Mouse (Mus musculus) heart, adult 9 months (tissue): ENCODE measurements around the gene Serac1.

ENCODE experiments used
- DNase-seq, 2 experiments: peaks; one replicate each; pipeline ENCODE4 v3.0.0; 2022; ENCODE audit warnings: low spot score in 2 of 2

Gene Serac1

GRCm38 (mm10) chr17:6079287-6080122 is at the start of gene Serac1, which contains the start of gene Gtf2h5:
Gene Serac1 (minus strand): TSS chr17:6079741.
Gene Gtf2h5 (plus strand): TSS chr17:6079786.
- DNase-seq, result peak; percentile 97

DNA sequence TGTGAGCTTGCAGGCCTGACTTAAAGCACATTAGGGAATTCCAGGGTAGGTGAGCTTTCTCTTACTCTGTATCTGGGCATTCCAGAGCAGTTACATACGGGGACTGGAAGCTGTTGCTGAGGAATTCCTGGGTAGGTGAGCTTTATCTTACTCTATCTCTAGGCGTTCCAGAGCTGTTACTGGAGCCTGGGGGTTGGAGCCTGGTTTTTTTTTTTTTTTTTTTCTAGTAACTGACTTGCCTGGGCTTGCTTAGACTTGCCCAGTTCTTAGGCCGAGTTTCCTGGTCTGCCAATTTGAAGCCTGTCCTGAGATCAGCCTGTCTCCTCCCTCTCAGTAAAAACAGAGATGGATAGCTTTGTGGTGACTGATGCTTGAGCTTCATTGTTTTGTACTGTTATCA is 48.5 kb upstream of the Serac1 start:
- no peak for DNase-seq

DNA sequence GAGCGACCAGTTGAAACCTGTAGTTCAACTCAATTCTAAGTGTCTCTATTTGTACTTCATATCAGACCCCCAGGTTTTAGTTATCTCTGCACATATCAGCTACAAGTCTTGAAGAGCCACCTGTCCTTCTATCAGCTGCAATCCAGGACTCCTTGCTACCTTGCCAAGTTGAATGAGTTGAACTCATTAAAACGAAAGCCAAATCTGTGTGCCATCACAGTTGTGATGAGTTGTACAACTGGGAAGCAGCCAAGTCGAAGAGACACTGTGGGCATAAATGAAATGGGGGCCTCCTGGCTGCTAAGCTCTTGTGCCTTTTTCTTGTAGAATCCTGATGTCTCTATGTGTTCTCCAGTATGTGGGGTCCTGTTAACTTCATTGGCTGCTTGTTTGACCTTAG is 45.9 kb upstream of the Serac1 start:
- DNase-seq, result no peak

DNA sequence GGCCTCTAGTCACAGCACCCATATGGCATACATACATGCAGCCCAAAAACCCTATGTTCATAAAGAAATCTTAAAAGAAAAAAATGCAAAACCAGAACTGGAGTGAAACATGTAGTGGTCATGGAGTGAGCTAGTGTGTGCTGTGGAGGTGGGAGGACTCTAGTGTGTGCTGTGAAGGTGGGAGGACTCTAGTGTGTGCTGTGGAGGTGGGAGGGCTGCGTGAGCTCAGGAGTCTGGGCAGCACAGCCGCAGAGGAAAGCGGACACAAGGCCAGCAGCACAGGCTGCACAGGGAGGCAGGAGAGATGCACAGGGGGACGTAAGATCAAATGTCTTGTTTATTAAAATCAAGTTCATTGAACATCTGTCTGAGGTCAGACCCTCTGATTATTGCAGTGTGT is 44.2 kb upstream of the Serac1 start:
- DNase-seq, result no peak

- no peak for DNase-seq
Measured at GRCm38 (mm10) chr17:6118861-6119260, 39.3 kb upstream of the Serac1 start.

DNA sequence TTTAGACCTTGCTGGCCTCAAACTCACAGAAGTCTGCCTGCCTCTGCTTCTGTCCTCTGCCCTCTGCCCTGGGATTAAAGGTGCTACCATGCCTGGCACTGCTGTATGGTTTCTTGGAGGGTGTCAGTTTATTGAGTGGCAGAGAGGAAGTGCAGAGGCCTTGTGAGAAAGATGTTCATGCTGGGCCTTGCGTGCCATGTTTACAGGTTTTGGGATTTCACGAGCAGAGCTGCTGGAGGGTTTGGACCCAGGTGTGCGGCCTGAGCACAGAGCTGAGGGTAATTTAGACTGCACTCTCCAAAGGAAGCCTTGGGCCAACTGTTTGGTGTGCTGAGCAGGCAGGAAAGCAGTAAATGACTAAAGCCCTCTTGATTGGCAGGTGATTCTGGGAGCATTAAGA is 38.4 kb upstream of the Serac1 start:
- DNase-seq, result no peak

DNA sequence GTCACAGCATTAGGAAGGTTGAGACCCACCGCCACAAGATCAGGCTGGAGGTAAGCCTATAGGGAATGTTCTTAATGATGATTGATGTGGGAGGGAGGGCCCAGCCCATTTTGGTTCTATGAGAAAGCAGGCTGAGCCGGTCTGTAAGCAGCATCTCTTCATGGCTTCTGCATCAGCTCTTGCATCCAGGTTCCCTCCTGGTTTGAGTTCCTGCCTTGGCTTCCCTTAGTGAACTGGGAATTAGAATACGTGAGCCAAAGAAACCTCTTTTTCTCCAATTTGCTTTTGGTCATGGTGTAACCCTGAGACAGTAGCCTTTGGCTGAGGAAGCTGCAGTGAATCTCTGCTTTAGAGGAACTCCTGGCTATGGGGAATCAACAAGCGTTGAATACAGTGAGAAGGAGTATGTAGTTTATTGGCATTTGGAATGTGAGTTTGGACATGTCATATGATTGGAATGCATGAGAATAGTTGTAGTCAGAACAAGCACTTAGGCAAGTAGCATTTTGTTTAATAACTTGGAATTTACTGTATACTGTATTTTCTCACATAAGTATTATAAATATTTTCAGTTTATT is 37.7 kb upstream of the Serac1 start:
- DNase-seq, result no peak

DNA sequence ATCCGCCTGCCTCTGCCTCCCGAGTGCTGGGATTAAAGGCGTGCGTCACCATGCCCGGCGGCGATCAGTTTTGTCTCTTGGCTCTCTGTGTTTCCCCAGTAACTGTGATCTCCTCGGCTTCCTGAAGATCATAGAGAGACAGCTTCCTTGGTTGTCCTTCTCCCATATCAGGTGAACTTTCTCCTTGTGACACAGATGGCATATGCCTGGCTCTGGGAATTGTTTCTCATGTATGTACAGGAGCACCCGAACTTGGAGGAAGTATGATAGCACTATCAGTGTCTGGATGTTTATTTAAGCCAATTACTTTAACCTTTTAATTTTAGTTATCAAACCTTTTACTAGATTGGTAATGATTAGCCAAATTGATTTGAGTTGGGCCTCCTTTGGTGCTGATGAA is 35.5 kb upstream of the Serac1 start:
- DNase-seq, result no peak

DNA sequence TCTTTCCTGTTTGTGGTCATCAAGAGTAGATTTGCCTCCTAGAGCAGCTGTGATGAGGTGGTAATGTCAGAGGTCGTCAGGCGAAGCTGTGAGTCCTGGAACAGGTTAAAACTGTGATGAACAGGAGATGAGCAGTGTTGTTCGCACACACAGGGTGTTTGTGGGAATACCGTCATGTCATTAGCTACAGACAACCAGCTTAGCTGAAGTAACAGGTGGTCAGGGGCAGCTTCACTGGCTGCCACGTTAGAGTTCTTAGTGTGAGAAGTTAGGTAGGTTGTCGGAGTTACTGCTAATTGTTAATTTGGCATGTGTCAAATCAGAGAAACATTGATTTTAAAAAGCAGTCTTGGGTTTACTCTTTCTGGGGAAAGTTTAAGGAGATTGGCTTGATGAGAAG is 34.1 kb upstream of the Serac1 start:
- no peak for DNase-seq

GRCm38 (mm10) chr17:6110956-6111355 is 31.4 kb upstream of the Serac1 start:
- DNase-seq, result no peak

DNA sequence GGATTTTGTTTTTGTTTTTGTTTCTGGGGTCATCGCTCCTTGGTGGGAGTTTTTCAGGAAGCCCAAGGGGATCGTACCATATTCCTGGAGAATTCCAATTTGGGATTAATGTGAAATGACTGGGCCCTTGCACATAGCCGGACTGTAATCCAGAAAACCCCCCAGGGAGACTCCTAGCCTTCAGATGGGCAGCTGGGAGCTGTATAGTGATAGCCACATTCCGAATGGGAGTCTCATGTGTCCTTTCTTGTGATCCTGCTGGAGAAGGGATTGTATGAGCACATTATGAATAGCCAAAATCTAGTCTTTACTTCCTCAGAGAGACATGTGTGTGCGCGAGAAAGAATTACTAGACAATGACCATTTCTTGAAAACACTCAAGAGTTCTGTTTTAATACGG is 28.6 kb upstream of the Serac1 start:
- peak in 1 of 2 experiments; percentile 16 for DNase-seq

- DNase-seq, result peak; percentile 49 to 56
Measured at GRCm38 (mm10) chr17:6107015-6107601, 27.6 kb upstream of the Serac1 start.

DNA sequence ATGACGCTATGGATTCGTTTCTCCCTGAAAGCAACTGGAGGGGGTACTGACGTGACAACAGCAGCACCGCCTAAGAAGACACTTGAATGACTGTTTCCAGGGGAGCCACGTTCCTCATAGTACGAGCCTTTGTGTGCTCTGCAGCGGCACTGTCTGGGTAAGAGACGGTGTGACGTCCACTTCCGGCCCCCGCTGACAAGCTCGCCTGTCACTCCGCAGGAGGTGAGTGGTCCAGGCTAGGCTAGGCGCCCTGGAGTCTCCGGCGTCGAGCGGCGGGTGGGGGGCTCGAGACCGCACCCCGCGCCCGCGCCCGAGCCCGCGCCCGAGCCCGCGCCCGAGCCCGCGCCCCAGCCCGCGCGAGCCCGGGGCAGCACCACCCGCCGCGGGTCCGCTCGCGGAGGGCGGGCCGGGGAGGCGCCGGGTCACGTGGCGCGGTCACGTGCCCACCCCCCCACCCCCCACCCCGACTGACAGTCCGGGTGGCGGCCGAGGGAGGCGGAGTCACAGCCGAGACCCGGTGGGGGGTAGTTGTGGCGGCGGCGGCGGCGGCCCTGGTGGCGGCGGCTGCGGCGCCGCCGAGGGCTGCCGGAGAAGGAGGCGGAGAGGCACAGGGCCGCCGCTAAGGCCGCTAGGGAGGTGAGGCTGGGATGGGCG is 26.9 kb upstream of the Serac1 start, which contains the start of gene Tulp4:
Gene Tulp4, plus strand, starts transcription at position 77 of the 654 bp plus-strand sequence.
- peak; percentile 86 to 89 for DNase-seq

DNA sequence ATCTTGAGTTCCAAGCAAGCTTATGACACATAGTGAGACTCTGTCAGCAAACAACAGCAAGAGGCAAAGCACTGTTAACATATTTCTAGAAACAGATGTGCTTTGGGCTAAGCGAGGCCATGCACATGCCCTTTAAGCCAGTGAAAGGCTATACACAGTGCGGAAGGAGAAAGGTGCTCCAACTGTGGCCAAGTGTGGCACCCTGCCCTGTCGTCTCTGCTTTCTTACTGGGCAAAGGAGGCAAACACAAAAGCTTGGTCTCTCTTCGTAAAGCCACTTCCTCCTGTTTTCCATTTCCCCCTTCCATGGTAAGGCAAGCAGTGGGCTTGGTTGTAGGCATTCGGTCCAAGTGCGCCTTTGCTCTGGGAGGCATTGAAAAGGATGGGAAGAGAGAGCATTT is 24.0 kb upstream of the Serac1 start:
- DNase-seq, result no peak

GRCm38 (mm10) chr17:6102287-6102686 is 22.7 kb upstream of the Serac1 start:
- DNase-seq, result no peak

DNA sequence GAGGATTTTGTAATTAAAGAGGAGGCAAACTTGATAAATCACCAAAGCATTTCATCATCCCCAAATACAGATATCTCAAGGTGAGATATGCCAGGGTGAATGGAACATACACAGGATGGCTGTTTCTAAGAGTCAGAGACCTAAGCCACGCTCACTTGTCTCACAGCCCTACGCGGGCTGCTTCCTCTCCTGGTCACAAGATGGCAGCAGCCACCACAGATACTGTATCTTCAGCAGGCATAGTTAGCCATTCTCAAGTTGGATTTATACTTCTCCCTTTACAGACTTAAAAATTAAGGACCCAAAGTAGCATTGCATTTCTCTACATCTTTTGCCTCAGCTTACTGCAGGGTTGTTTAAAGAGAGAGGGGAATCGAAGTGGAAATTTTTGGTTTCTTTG is 18.3 kb upstream of the Serac1 start:
- peak in 1 of 2 experiments; percentile 37 for DNase-seq

DNA sequence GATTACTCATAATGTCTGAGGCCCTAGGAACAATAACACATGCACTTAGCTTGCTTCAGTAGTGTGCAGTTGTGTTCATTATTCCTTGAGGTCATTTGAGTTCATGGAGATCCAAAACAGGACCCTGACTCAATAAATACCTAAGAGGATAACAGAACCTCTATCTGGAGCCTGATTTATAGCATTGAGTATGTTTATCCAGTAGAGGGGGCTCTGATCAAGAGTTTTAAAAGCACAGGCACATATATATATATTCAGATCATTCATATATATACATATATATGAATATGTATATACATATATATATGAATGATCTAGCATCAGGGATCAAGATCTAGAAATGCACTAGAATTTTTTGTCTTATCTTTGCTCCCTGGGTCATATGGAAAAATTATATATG is 16.0 kb upstream of the Serac1 start:
- no peak for DNase-seq

DNA sequence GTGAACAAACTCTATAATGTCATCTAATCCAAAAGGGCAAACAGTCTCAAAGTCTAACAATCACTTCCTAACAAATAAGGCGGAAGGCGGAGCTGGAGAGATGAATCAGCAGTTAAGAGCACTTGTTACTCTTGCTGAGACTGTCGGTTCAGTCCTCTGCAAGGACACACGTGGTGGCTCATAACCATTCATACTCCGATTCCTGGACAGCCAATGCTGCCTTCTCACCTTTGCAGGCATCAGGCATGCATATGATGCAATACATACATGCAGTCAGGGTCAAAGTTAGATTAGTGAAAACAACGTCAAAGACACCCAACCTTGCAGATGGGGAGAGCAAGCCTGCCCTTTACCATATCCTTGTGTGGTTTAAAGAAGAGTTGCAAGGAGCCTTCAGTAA is 12.1 kb upstream of the Serac1 start:
- DNase-seq, result no peak

- DNase-seq, result no peak
Measured at GRCm38 (mm10) chr17:6083323-6083890, 3.9 kb upstream of the Serac1 start.

DNA sequence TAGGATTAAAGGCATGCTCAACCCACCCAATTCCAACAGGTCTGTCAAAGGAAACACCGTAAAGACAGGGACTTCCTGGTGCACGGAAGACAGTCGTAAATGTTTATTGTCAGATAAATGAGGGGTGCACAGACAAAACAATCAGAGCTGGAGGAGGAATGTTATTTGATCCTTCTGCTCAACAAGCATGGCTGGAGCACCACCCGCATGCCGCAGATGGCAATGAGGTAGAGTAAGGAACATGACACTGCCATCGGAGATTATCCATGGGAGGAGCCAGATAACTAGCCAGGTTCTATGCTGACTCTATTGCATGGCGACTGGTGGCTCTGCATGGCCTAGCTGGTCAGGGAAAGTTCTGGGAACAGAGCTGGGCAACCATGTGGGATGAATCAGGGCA is 6.1 kb downstream of the Serac1 start:
- no peak for DNase-seq

- DNase-seq, result no peak
Measured at GRCm38 (mm10) chr17:6069866-6070265, 9.7 kb downstream of the Serac1 start.

DNA sequence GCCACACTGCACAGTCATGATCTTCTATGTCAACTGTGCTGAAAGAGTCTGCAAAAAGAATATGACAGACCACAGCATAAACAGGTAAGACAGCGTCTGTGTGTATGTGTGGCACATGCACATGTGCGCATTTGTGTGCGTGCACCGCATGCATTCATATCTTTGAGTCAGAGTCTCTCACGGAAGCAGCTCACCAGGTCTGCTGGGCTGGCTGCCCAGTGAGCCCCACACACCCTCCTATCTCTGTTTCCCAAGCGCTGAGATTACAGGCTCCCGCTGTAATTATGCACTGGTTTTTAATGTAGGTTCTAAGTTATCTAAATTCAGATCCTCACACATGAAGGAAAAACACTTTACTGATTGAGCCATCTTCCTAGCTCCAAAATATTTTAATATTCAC is 11.9 kb downstream of the Serac1 start:
- DNase-seq, result no peak
